Mouse (Mus musculus): Measurements from ENCODE around the gene Olfr380.

Olfr380 gene

GRCm38 (mm10) chr11:73457408-73457807 lies at the start of gene Olfr380:
Gene Olfr380, minus strand, starts transcription at chr11:73457508.
- no peak for DNase-seq (ENCODE audit: low read depth, low spot score)

- no peak for DNase-seq (ENCODE audit: low read depth, low spot score)
Observed at GRCm38 (mm10) chr11:73491503-73491902, 34.2 kb upstream of the Olfr380 start, which contains the start of gene Olfr381. Gene Olfr381, minus strand, starts transcription at chr11:73491603.

GRCm38 (mm10) chr11:73428377-73428776 lies 28.9 kb downstream of the Olfr380 start, which contains the start of gene Olfr378:
Gene Olfr378, minus strand, starts transcription at chr11:73428477.
- no peak for DNase-seq (ENCODE audit: low read depth, low spot score)
